Mouse (Mus musculus): ENCODE results near the gene Srgap3. TPM values are rescaled to one million over a fixed set of nuclear protein-coding genes. Genes with fewer than 3 reads are reported as not detected.

Srgap3 gene
- polyA plus RNA-seq (2015; fragmentation: Nextera tagmentation; extraction: Ambion mirVana): 1.0 and 1.1 TPM in 2 replicates

GRCm38 (mm10) chr6:112946895-112947436 lies at the start of gene Srgap3:
TSS of gene Srgap3 (minus strand) at chr6:112947266.
- WGBS: under 1% methylated on average over 31 of the region's 31 CpGs
- H3K27ac ChIP-seq (ENCODE audit: low read length): peak within 1 kb of the TSS; percentile 63
- ATAC-seq (replicated peaks; ENCODE audit: extremely low read depth, insufficient read depth, low FRiP score): peak; percentile 92
- H3K4me2 ChIP-seq (ENCODE audit: low read depth, low read length): peak within 1 kb of the TSS; percentile 92
- peak within 1 kb of the TSS; percentile 74 for H3K9ac ChIP-seq (ENCODE audit: low read length)
- H3K27me3 ChIP-seq (ENCODE audit: control insufficient read depth, insufficient read depth, low read length): no peaks in the 10 kb centered on the region
- H3K36me3 ChIP-seq (ENCODE audit: control insufficient read depth, insufficient read depth): no peaks in the 10 kb centered on the region
- peak within 1 kb of the TSS; percentile 70 for H3K4me3 ChIP-seq (ENCODE audit: low read length)
- peaks cover 14% of the 10 kb centered on the region; the same call in 1 of the 2 replicates for H3K4me1 ChIP-seq (ENCODE audit: control insufficient read depth, insufficient read depth, low read length)
- no peaks in the 10 kb centered on the region for H3K9me3 ChIP-seq (replicated peaks; ENCODE audit: control insufficient read depth, low read length)

GRCm38 (mm10) chr6:112995708-112996107 lies 48.6 kb upstream of the Srgap3 start:
- Histone ChIP-seq H3K9me3 (replicated peaks; ENCODE audit: control insufficient read depth, low read length) (no peaks in the 10 kb centered on the region), H3K27ac (ENCODE audit: low read length) (no peak overlapping the region), H3K4me1 (ENCODE audit: control insufficient read depth, insufficient read depth, low read length) (no peaks in the 10 kb centered on the region), H3K9ac (ENCODE audit: low read length) (no peak overlapping the region), H3K4me2 (ENCODE audit: low read depth, low read length) (no peak overlapping the region), H3K36me3 (ENCODE audit: control insufficient read depth, insufficient read depth) (no peaks in the 10 kb centered on the region), H3K27me3 (ENCODE audit: control insufficient read depth, insufficient read depth, low read length) (no peaks in the 10 kb centered on the region), H3K4me3 (ENCODE audit: low read length) (no peak overlapping the region)
- no peak for ATAC-seq (replicated peaks; ENCODE audit: extremely low read depth, insufficient read depth, low FRiP score)
- 37% methylated on average over 1 of the region's 1 CpGs for WGBS

- ATAC-seq (replicated peaks; ENCODE audit: extremely low read depth, insufficient read depth, low FRiP score): no peak
Observed at GRCm38 (mm10) chr6:112990119-112990518, 43.1 kb upstream of the Srgap3 start.

GRCm38 (mm10) chr6:112985362-112986314 lies 38.6 kb upstream of the Srgap3 start:
- H3K4me1 ChIP-seq (ENCODE audit: control insufficient read depth, insufficient read depth, low read length): no peaks in the 10 kb centered on the region
- no peak overlapping the region for H3K27ac ChIP-seq (ENCODE audit: low read length)
- H3K9ac ChIP-seq (ENCODE audit: low read length): no peak overlapping the region
- H3K36me3 ChIP-seq (ENCODE audit: control insufficient read depth, insufficient read depth): no peaks in the 10 kb centered on the region
- H3K4me2 ChIP-seq (ENCODE audit: low read depth, low read length): no peak overlapping the region
- 56% methylated on average over 9 of the region's 9 CpGs for WGBS
- no peaks in the 10 kb centered on the region for H3K27me3 ChIP-seq (ENCODE audit: control insufficient read depth, insufficient read depth, low read length)
- ATAC-seq (replicated peaks; ENCODE audit: extremely low read depth, insufficient read depth, low FRiP score): no peak
- H3K4me3 ChIP-seq (ENCODE audit: low read length): no peak overlapping the region
- no peaks in the 10 kb centered on the region for H3K9me3 ChIP-seq (replicated peaks; ENCODE audit: control insufficient read depth, low read length)

More at GRCm38 (mm10) chr6:112990119-112990518, 43.1 kb upstream of the Srgap3 start:
- H3K36me3 ChIP-seq (ENCODE audit: control insufficient read depth, insufficient read depth): no peaks in the 10 kb centered on the region
- 61% methylated on average over 1 of the region's 1 CpGs for WGBS
- H3K4me1 ChIP-seq (ENCODE audit: control insufficient read depth, insufficient read depth, low read length): no peaks in the 10 kb centered on the region
- H3K9ac ChIP-seq (ENCODE audit: low read length): no peak overlapping the region
- no peak overlapping the region for H3K27ac ChIP-seq (ENCODE audit: low read length)
- H3K4me3 ChIP-seq (ENCODE audit: low read length): no peak overlapping the region
- H3K4me2 ChIP-seq (ENCODE audit: low read depth, low read length): no peak overlapping the region
- no peaks in the 10 kb centered on the region for H3K9me3 ChIP-seq (replicated peaks; ENCODE audit: control insufficient read depth, low read length)
- H3K27me3 ChIP-seq (ENCODE audit: control insufficient read depth, insufficient read depth, low read length): no peaks in the 10 kb centered on the region

GRCm38 (mm10) chr6:112982241-112982640 lies 35.2 kb upstream of the Srgap3 start:
- Histone ChIP-seq H3K27me3 (ENCODE audit: control insufficient read depth, insufficient read depth, low read length) (no peaks in the 10 kb centered on the region), H3K36me3 (ENCODE audit: control insufficient read depth, insufficient read depth) (no peaks in the 10 kb centered on the region), H3K9me3 (replicated peaks; ENCODE audit: control insufficient read depth, low read length) (no peaks in the 10 kb centered on the region), H3K4me1 (ENCODE audit: control insufficient read depth, insufficient read depth, low read length) (no peaks in the 10 kb centered on the region), H3K27ac (ENCODE audit: low read length) (no peak overlapping the region), H3K9ac (ENCODE audit: low read length) (no peak overlapping the region), H3K4me3 (ENCODE audit: low read length) (no peak overlapping the region), H3K4me2 (ENCODE audit: low read depth, low read length) (no peak overlapping the region)
- 41% methylated on average over 7 of the region's 7 CpGs for WGBS
- no peak for ATAC-seq (replicated peaks; ENCODE audit: extremely low read depth, insufficient read depth, low FRiP score)

- Histone ChIP-seq H3K4me1 (ENCODE audit: control insufficient read depth, insufficient read depth, low read length) (no peaks in the 10 kb centered on the region), H3K4me3 (ENCODE audit: low read length) (no peak overlapping the region), H3K9ac (ENCODE audit: low read length) (no peak overlapping the region), H3K27me3 (ENCODE audit: control insufficient read depth, insufficient read depth, low read length) (no peaks in the 10 kb centered on the region), H3K36me3 (ENCODE audit: control insufficient read depth, insufficient read depth) (no peaks in the 10 kb centered on the region), H3K27ac (ENCODE audit: low read length) (no peak overlapping the region), H3K9me3 (replicated peaks; ENCODE audit: control insufficient read depth, low read length) (no peaks in the 10 kb centered on the region), H3K4me2 (ENCODE audit: low read depth, low read length) (no peak overlapping the region)
- ATAC-seq (replicated peaks; ENCODE audit: extremely low read depth, insufficient read depth, low FRiP score): no peak
- WGBS: 72% methylated on average over 3 of the region's 3 CpGs
Observed at GRCm38 (mm10) chr6:112978947-112979346, 31.9 kb upstream of the Srgap3 start.

GRCm38 (mm10) chr6:112977246-112977645 lies 30.2 kb upstream of the Srgap3 start:
- no peak overlapping the region for H3K9ac ChIP-seq (ENCODE audit: low read length)
- H3K9me3 ChIP-seq (replicated peaks; ENCODE audit: control insufficient read depth, low read length): no peaks in the 10 kb centered on the region
- WGBS: 81% methylated on average over 4 of the region's 4 CpGs
- no peaks in the 10 kb centered on the region for H3K27me3 ChIP-seq (ENCODE audit: control insufficient read depth, insufficient read depth, low read length)
- no peak overlapping the region for H3K27ac ChIP-seq (ENCODE audit: low read length)
- H3K4me2 ChIP-seq (ENCODE audit: low read depth, low read length): no peak overlapping the region
- H3K4me3 ChIP-seq (ENCODE audit: low read length): no peak overlapping the region
- no peaks in the 10 kb centered on the region for H3K36me3 ChIP-seq (ENCODE audit: control insufficient read depth, insufficient read depth)
- no peak for ATAC-seq (replicated peaks; ENCODE audit: extremely low read depth, insufficient read depth, low FRiP score)
- H3K4me1 ChIP-seq (ENCODE audit: control insufficient read depth, insufficient read depth, low read length): 0 out of 2 replicates have a peak, but pooled peaks cover 2% of the 10 kb centered on the region

- no peak for ATAC-seq (replicated peaks; ENCODE audit: extremely low read depth, insufficient read depth, low FRiP score)
- Histone ChIP-seq H3K9me3 (replicated peaks; ENCODE audit: control insufficient read depth, low read length) (no peaks in the 10 kb centered on the region), H3K36me3 (ENCODE audit: control insufficient read depth, insufficient read depth) (no peaks in the 10 kb centered on the region)
Observed at GRCm38 (mm10) chr6:112976541-112976940, 29.5 kb upstream of the Srgap3 start.

GRCm38 (mm10) chr6:112976136-112976535 lies 29.1 kb upstream of the Srgap3 start:
- Histone ChIP-seq H3K4me1 (ENCODE audit: control insufficient read depth, insufficient read depth, low read length) (0 out of 2 replicates have a peak, but pooled peaks cover 2% of the 10 kb centered on the region), H3K9me3 (replicated peaks; ENCODE audit: control insufficient read depth, low read length) (no peaks in the 10 kb centered on the region), H3K27me3 (ENCODE audit: control insufficient read depth, insufficient read depth, low read length) (no peaks in the 10 kb centered on the region), H3K36me3 (ENCODE audit: control insufficient read depth, insufficient read depth) (no peaks in the 10 kb centered on the region), H3K4me3 (ENCODE audit: low read length) (no peak overlapping the region), H3K27ac (ENCODE audit: low read length) (no peak overlapping the region), H3K4me2 (ENCODE audit: low read depth, low read length) (no peak overlapping the region), H3K9ac (ENCODE audit: low read length) (no peak overlapping the region)
- 88% methylated on average over 16 of the region's 16 CpGs for WGBS
- ATAC-seq (replicated peaks; ENCODE audit: extremely low read depth, insufficient read depth, low FRiP score): no peak

More at GRCm38 (mm10) chr6:112976541-112976940, 29.5 kb upstream of the Srgap3 start:
- H3K27me3 ChIP-seq (ENCODE audit: control insufficient read depth, insufficient read depth, low read length): no peaks in the 10 kb centered on the region
- H3K4me3 ChIP-seq (ENCODE audit: low read length): no peak overlapping the region
- H3K4me2 ChIP-seq (ENCODE audit: low read depth, low read length): no peak overlapping the region
- no peak overlapping the region for H3K9ac ChIP-seq (ENCODE audit: low read length)
- no peak overlapping the region for H3K27ac ChIP-seq (ENCODE audit: low read length)
- 0 out of 2 replicates have a peak, but pooled peaks cover 2% of the 10 kb centered on the region for H3K4me1 ChIP-seq (ENCODE audit: control insufficient read depth, insufficient read depth, low read length)

Measured in heart, embryonic 16.5 days (tissue).